Mouse (Mus musculus) R1 (cell line): ENCODE results near the gene Sema5a.

Source experiments
- DNase-seq: peaks from one replicate; pipeline ENCODE4 v3.0.0-alpha.2; 2018; ENCODE audit warnings: low read depth, low spot score

The Sema5a gene

GRCm38 (mm10) chr15:32247281-32247680 lies 2.7 kb downstream of the Sema5a start:
- no peak for DNase-seq

GRCm38 (mm10) chr15:32254806-32255205 lies 10.2 kb downstream of the Sema5a start:
- DNase-seq: no peak

- no peak for DNase-seq
These were observed 12.7 kb downstream of the Sema5a start for GRCm38 (mm10) chr15:32257340-32257739.

- peak; percentile 11 for DNase-seq
These were observed 13.3 kb downstream of the Sema5a start for GRCm38 (mm10) chr15:32257886-32258319.

GRCm38 (mm10) chr15:32259362-32260096 lies 14.9 kb downstream of the Sema5a start:
- DNase-seq: no peak

GRCm38 (mm10) chr15:32260942-32261341 lies 16.3 kb downstream of the Sema5a start:
- DNase-seq: no peak

GRCm38 (mm10) chr15:32263651-32264050 lies 19.0 kb downstream of the Sema5a start:
- DNase-seq: no peak

- DNase-seq: no peak
These were observed 20.3 kb downstream of the Sema5a start for GRCm38 (mm10) chr15:32264822-32265377.

GRCm38 (mm10) chr15:32265378-32265934 lies 20.8 kb downstream of the Sema5a start:
- no peak for DNase-seq

GRCm38 (mm10) chr15:32266122-32266820 lies 21.7 kb downstream of the Sema5a start:
- DNase-seq: no peak

- no peak for DNase-seq
These were observed 25.5 kb downstream of the Sema5a start for GRCm38 (mm10) chr15:32270106-32270505.

- DNase-seq: no peak
These were observed 29.3 kb downstream of the Sema5a start for GRCm38 (mm10) chr15:32273925-32274324.

GRCm38 (mm10) chr15:32275020-32275419 lies 30.4 kb downstream of the Sema5a start:
- no peak for DNase-seq

GRCm38 (mm10) chr15:32278600-32278999 lies 34.0 kb downstream of the Sema5a start:
- no peak for DNase-seq

GRCm38 (mm10) chr15:32281374-32281773 lies 36.8 kb downstream of the Sema5a start:
- DNase-seq: no peak

- DNase-seq: no peak
These were observed 40.1 kb downstream of the Sema5a start for GRCm38 (mm10) chr15:32284688-32285087.

GRCm38 (mm10) chr15:32286296-32286695 lies 41.7 kb downstream of the Sema5a start:
- DNase-seq: no peak

GRCm38 (mm10) chr15:32288480-32288879 lies 43.9 kb downstream of the Sema5a start:
- DNase-seq: no peak

GRCm38 (mm10) chr15:32291000-32291399 lies 46.4 kb downstream of the Sema5a start:
- peak; percentile 28 for DNase-seq

- peak; percentile 23 for DNase-seq
These were observed 51.9 kb downstream of the Sema5a start for GRCm38 (mm10) chr15:32296523-32296922.

- no peak for DNase-seq
These were observed 52.7 kb downstream of the Sema5a start for GRCm38 (mm10) chr15:32297266-32297665.

- no peak for DNase-seq
These were observed 53.9 kb downstream of the Sema5a start for GRCm38 (mm10) chr15:32298525-32298924.
